Mouse (Mus musculus) C2C12 (cell line): ENCODE measurements around the gene Mup20.

ENCODE experiments used
- CEBPB ChIP-seq: IDR thresholded peaks from one replicate; pipeline ENCODE4 v1.6.1; 2011; ENCODE audit warnings: low read depth, mild to moderate bottlenecking, control low read depth, moderate library complexity
- CTCF ChIP-seq: IDR thresholded peaks from one replicate; pipeline ENCODE4 v1.5.1; 2011; ENCODE audit not compliant: control insufficient read depth, insufficient read depth, insufficient read length
- FOSL1 ChIP-seq: IDR thresholded peaks from one replicate; pipeline ENCODE4 v1.8.0; 2011; ENCODE audit warnings: mild to moderate bottlenecking, low read length; ENCODE audit not compliant: poor library complexity, insufficient read depth, severe bottlenecking
- MAX ChIP-seq: IDR thresholded peaks from one replicate; pipeline ENCODE4 v1.6.1; 2011; ENCODE audit warnings: mild to moderate bottlenecking, control low read depth
- MYOD1 ChIP-seq: IDR thresholded peaks from one replicate; pipeline ENCODE4 v1.6.1; 2011; ENCODE audit warnings: low read depth; ENCODE audit not compliant: control insufficient read depth, insufficient read length
- USF1 ChIP-seq: IDR thresholded peaks from one replicate; pipeline ENCODE4 v1.6.1; 2011; ENCODE audit warnings: low read depth, mild to moderate bottlenecking, control low read depth, moderate library complexity

DNA sequence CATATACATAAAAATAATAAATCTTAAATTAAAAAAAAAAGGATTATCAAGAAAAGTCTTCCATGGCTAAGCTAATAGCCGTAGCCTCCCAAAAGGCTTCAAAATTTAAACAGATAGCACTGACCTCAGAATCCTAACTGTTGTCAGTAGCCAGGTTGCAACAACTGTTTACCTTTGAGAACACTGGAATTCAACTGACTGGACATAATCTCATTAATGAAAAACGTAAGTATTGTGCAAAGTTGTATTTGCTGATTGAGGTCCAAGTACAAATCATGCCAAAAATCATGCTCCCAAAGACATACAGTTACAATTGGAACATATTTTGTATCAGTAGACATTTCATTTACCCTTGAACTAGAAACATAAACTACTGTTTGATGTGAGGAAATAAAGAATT lies 34.0 kb upstream of the Mup20 start:
- TF ChIP-seq CTCF (no peak), MYOD1 (no peak), USF1 (no peak), MAX (no peak), CEBPB (no peak), FOSL1 (no peak)
